Mouse (Mus musculus): ENCODE measurements around the gene Abhd17a. TPM values are rescaled to one million over a fixed set of nuclear protein-coding genes. Genes with fewer than 3 reads are reported as not detected.

Gene Abhd17a
- total RNA-seq (2021): 100 to 1,000 TPM in 1 of 2 experiments, 10 to 100 TPM in 1; 94.5 to 102 TPM
- long read RNA-seq, experiment 1, transcript Abhd17a-201 (5 exons, 1,468 nt): major isoform, 84 of 97 reads
- long read RNA-seq, experiment 1, partial matches to known transcripts: 4 of 97 reads
- long read RNA-seq, experiment 1, other reads (novel, unspliced or antisense): 9 of 97 reads
- long read RNA-seq, experiment 2, transcript Abhd17a-201 (5 exons, 1,468 nt): major isoform, 272 of 401 reads
- long read RNA-seq, experiment 2, partial matches to known transcripts: 63 of 401 reads
- long read RNA-seq, experiment 2, other reads (novel, unspliced or antisense): 66 of 401 reads

- peak; percentile 87 to 93 for DNase-seq (ENCODE audit: low spot score in 2 of 2)
Observed at GRCm38 (mm10) chr10:80589879-80590854, at the start of gene Abhd17a. Gene Abhd17a, minus strand, starts transcription at chr10:80590341.

DNA sequence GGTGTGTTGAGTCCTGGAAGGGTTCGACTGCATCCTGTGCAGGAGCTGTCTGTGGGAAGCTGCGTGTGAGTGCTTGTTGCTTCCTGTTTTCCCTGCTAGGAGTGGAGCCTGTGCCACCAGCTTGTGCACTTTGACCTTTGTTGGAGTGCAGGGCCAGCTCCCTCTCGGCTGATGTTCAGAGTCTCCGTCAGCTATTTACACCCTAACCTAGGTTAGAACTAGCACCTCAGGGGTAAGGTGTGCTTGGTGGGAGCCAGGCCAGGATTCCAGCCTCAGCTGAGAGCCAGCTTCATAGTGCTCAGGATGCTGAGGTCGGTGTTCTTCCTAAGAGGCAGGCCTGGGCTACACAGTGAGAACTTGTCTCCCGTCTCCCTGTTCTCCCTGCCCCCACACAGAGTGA lies 45.2 kb upstream of the Abhd17a start:
- DNase-seq (ENCODE audit: low spot score in 2 of 2): no peak

DNA sequence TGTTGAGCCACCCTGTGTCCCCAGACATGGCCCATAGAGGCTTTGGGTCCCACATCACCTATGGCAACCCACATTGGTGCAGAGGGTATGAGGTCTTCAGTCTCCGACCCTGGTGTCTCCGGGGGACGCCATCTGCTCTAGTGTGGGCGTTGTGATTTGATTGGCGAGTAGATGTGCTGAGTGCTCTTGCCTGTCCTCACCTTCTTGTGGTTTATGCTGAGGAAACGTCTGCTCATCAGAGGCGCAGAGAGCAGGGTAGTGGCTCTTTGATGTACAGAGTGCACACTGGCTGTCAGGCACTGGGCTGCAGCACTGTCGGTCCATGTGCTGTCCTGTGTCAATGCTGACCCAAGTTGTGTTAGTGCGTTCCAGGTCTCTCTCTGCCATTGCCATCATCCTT lies 38.8 kb upstream of the Abhd17a start:
- no peak for DNase-seq (ENCODE audit: low spot score in 2 of 2)

- DNase-seq (ENCODE audit: low spot score in 2 of 2): no peak
Observed at GRCm38 (mm10) chr10:80627685-80628084, 37.5 kb upstream of the Abhd17a start.

GRCm38 (mm10) chr10:80625764-80626163 lies 35.6 kb upstream of the Abhd17a start:
- DNase-seq (ENCODE audit: low spot score in 2 of 2): no peak

GRCm38 (mm10) chr10:80623457-80624191 lies 33.5 kb upstream of the Abhd17a start:
- peak; percentile 40 to 62 for DNase-seq (ENCODE audit: low spot score in 2 of 2)

GRCm38 (mm10) chr10:80622661-80623456 lies 32.7 kb upstream of the Abhd17a start, which contains the start of gene Csnk1g2:
Gene Csnk1g2, plus strand, starts transcription at chr10:80622838.
- DNase-seq (ENCODE audit: low spot score in 2 of 2): peak in 1 of 2 experiments; percentile 54

DNA sequence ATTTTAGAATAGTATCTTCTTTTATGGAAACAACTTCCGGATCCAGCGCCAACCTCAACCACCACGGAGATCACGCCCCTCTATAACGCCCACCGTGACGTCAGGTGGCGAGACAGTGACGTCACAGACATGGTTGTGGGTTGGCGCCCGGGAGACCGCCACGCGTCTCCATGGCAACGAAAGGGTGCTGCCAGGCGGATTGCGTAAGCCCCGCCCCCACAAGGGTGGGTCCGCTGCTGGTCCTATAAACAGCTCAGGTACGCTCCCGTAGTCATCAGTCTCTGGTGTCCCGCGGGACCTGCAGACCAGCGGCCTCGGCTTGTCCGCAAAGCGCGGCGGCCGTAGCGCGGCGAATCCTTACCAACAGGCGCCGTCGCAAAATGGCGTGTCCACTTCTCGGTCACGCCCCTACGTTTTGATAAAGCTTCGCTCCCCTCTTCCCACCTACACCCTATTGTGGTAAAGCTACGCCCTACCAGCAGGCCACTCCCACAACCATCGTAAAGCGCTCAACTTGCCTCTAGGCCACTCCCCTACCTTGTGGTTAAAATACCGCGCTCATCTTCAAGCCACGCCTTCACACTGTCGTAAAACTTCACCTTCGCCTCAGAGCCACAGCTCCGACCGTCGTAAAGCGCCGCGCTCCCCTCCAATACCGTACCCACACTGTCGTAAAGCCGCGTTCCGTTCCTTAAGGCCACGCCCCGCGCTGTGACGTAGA lies 32.0 kb upstream of the Abhd17a start:
- DNase-seq (ENCODE audit: low spot score in 2 of 2): peak; percentile 99 to 100

DNA sequence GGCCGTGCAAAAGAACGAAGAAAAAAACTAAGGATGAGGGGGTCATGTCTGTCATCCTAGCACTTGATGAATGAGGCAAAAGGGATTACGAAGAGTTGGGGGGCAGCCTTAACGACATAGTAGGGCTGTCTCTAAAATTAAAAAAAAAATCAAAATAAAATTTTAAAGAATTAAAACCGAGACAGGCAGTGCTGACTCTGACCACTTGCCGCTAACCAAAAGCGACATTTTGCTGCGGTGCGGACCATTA lies 31.5 kb upstream of the Abhd17a start:
- DNase-seq (ENCODE audit: low spot score in 2 of 2): no peak

DNA sequence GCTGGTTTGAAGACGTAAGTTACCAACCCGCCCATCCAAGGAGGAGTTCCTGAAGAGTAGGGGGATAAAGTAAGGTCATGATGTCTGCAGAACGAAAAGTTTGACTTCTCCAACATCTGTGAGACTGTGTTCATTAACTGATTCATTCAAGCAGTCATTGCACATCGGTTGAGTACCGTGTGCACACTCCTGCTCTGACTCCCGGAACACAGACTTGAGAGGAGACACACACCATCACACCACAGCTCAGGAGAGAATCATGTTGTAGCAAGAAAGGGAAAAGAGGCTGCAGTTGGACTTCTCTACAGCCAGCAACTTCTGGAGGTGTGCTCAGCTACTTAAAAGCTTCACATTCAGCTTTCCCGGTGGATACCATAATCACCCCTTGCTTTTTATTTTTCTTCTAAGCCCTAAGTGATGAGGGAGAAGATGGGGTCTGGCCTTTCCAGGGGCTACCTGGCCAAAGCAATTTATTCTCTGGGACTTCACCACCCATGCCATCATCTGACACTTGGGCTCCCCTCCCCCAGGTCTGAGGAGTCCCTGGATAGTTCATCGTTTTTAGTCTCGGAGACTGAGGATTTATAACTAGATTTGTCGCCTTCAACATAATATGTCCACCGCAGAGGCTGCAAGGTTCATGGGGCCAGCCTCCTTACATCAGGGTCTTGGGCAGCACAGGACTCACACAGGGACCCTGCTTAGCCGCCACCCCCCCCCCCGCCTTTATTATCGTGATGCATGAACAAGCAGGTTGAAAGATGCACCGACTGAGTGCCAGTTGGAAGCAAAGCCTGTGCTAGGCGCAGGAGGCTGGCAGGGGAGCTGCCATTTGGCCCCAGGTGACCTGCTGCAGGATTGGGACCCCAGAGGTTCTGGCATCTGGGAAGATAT lies 30.9 kb upstream of the Abhd17a start:
- no peak for DNase-seq (ENCODE audit: low spot score in 2 of 2)

GRCm38 (mm10) chr10:80620365-80620764 lies 30.2 kb upstream of the Abhd17a start:
- no peak for DNase-seq (ENCODE audit: low spot score in 2 of 2)

DNA sequence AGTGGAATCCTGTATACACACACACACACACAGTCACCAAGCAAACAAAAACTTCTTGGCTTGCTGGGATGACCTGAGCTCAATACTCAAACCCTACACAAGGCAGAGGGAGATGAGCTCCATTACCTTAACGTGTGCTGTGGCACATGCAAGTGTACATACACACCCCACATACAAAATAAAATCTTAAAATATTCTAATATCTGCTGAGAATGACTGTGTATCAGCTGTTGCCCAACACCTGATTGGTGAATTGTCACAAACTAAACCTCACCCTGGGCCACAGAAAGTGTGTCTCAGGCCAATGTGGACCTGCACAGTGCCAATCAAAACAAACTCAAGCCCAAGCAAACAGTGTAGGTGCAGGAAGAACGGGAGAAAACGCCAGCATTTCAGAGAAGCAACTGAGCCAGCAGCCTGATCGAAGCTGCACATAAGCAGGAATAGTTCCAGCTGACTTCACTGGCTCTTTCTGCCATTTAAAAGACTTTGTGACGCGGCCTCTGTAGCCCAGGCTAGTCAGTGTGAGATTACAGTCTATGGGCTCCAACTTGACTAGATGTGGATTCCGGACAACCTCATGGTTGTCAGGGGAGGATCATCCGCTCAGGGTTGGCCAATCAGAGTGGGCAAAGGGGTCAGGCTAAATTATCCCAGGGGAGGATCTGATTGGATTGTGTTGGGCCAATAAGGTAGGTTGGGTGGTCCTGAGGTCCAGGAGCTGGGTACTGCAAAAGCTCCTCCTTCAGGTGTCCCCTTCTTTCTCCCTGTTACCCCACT lies 29.5 kb upstream of the Abhd17a start:
- no peak for DNase-seq (ENCODE audit: low spot score in 2 of 2)

- DNase-seq (ENCODE audit: low spot score in 2 of 2): no peak
Observed at GRCm38 (mm10) chr10:80618181-80618580, 28.0 kb upstream of the Abhd17a start.

- peak in 1 of 2 experiments; percentile 16 for DNase-seq (ENCODE audit: low spot score in 2 of 2)
Observed at GRCm38 (mm10) chr10:80614351-80614750, 24.2 kb upstream of the Abhd17a start.

DNA sequence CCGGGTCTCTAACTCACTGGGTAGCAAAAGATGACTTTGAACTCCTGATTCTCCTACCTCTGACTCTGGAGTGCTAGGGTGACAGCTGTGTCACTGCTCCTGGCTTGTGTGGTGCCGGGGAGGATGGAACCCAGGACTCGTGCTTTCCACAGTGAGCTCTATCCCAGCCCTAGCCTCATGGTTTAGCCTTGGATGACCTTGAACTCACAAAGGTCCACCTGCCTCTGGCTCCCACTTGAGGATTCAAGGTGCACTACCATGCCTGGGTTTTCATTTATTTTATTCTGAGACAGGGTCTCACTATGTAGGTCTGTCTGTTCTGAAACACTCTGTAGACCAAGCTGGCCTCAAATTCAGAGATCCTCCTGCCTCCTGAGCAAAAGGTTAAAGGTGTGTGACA lies 23.7 kb upstream of the Abhd17a start:
- no peak for DNase-seq (ENCODE audit: low spot score in 2 of 2)

DNA sequence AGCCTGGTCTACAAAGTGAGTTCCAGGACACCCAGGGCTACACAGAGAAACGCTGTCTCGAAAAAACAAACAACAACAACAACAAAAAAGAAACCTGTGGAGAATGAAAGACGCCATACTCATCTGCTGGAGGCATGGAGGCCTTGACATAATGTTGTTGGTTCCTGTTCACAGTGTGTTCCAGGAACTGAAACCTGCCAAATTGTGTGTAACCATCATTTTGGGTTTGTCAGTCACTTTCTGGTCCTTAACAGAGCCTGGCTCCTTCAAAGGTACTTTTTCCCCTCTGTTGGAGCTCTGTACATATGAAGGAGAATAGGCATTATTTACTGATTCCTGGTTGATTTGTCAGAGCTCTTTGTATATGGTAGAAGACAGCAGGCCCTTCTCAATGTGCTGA lies 21.8 kb upstream of the Abhd17a start:
- DNase-seq (ENCODE audit: low spot score in 2 of 2): no peak

DNA sequence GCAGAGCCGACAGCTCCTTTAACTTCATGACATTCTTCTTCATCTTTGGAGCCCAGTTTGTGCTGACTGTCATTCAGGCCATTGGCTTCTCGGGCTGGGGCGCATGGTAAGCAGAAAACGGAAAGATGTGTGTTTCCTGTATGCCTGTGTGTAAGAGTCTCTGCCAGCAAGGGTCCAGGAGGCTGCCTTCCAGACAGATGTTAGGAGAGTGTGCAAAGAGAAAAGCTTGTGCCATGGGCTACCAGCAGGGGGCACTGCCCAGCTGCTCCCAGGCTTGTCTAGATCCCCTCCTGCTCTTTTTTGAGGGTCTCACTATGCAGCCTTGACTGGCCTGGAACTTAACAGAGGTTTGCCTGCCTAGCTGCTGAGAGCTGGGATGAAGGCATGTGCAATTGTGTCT lies 20.9 kb upstream of the Abhd17a start:
- DNase-seq (ENCODE audit: low spot score in 2 of 2): peak in 1 of 2 experiments; percentile 66

GRCm38 (mm10) chr10:80610116-80610785 lies 20.1 kb upstream of the Abhd17a start:
- peak in 1 of 2 experiments; percentile 16 for DNase-seq (ENCODE audit: low spot score in 2 of 2)
